Mouse (Mus musculus) liver, postnatal 0 days (tissue): ENCODE results near the gene Trim13.

Experiments
- CTCF ChIP-seq: sonication (generic); IDR thresholded peaks from 2 replicates; pipeline ENCODE4 v1.5.1; 2016; ENCODE audit warnings: antibody characterized with exemption, low read depth
- EP300 ChIP-seq: IDR thresholded peaks from 2 replicates; pipeline ENCODE4 v1.6.1; 2016; ENCODE audit warnings: antibody characterized with exemption, low read depth, mild to moderate bottlenecking

DNA sequence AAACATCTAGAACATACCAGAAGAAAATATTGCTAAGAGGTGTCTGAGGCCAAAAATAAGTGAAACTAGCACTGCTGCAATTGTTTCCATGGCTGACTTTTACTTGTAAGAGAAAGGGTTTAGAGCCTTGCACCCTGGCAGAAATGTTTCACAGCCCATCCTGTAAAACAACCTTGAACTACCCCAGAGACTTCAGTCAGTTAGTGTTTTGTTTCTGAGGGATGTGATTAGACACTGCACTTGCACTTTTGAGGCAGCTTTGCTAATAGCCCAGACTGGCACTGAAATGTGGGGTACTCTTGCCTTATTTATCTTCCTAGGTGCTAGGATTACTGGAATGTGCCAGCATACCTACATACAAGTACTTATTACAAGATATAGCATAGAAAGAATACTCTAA is 37.9 kb downstream of the Trim13 start:
- TF ChIP-seq CTCF, result no peak
- TF ChIP-seq EP300, result no peak
